Mouse (Mus musculus): ENCODE results near the gene Bco1.

Gene Bco1

GRCm38 (mm10) chr8:117148520-117148919, 52.9 kb downstream of the Bco1 start:
- no peak for DNase-seq (ENCODE audit: low read depth, low spot score)

GRCm38 (mm10) chr8:117156149-117156548, 60.5 kb downstream of the Bco1 start:
- DNase-seq (ENCODE audit: low read depth, low spot score), result no peak

- DNase-seq (ENCODE audit: low read depth, low spot score), result no peak
Observed at GRCm38 (mm10) chr8:117156866-117157768, 61.5 kb downstream of the Bco1 start.

GRCm38 (mm10) chr8:117157769-117158091, 62.1 kb downstream of the Bco1 start:
- DNase-seq (ENCODE audit: low read depth, low spot score), result peak; percentile 97

GRCm38 (mm10) chr8:117158135-117158761, 62.6 kb downstream of the Bco1 start, which contains the start of gene Gan:
Gan (plus strand) TSS chr8:117158135.
- no peak for DNase-seq (ENCODE audit: low read depth, low spot score)

- no peak for DNase-seq (ENCODE audit: low read depth, low spot score)
Observed at GRCm38 (mm10) chr8:117159031-117159430, 63.4 kb downstream of the Bco1 start.

- DNase-seq (ENCODE audit: low read depth, low spot score), result no peak
Observed at GRCm38 (mm10) chr8:117164912-117165311, 69.3 kb downstream of the Bco1 start.

GRCm38 (mm10) chr8:117165542-117165941, 69.9 kb downstream of the Bco1 start:
- no peak for DNase-seq (ENCODE audit: low read depth, low spot score)

- DNase-seq (ENCODE audit: low read depth, low spot score), result no peak
Observed at GRCm38 (mm10) chr8:117166515-117166914, 70.9 kb downstream of the Bco1 start.

- DNase-seq (ENCODE audit: low read depth, low spot score), result no peak
Observed at GRCm38 (mm10) chr8:117167243-117167883, 71.7 kb downstream of the Bco1 start.

- DNase-seq (ENCODE audit: low read depth, low spot score), result no peak
Observed at GRCm38 (mm10) chr8:117168378-117168777, 72.7 kb downstream of the Bco1 start.

- no peak for DNase-seq (ENCODE audit: low read depth, low spot score)
Observed at GRCm38 (mm10) chr8:117171826-117172225, 76.2 kb downstream of the Bco1 start.

- no peak for DNase-seq (ENCODE audit: low read depth, low spot score)
Observed at GRCm38 (mm10) chr8:117172904-117173303, 77.2 kb downstream of the Bco1 start.

GRCm38 (mm10) chr8:117173690-117174089, 78.0 kb downstream of the Bco1 start:
- DNase-seq (ENCODE audit: low read depth, low spot score), result no peak

GRCm38 (mm10) chr8:117174536-117174935, 78.9 kb downstream of the Bco1 start:
- no peak for DNase-seq (ENCODE audit: low read depth, low spot score)

GRCm38 (mm10) chr8:117176308-117176707, 80.7 kb downstream of the Bco1 start:
- no peak for DNase-seq (ENCODE audit: low read depth, low spot score)

GRCm38 (mm10) chr8:117177236-117177635, 81.6 kb downstream of the Bco1 start:
- no peak for DNase-seq (ENCODE audit: low read depth, low spot score)

- DNase-seq (ENCODE audit: low read depth, low spot score), result no peak
Observed at GRCm38 (mm10) chr8:117178039-117178438, 82.4 kb downstream of the Bco1 start.

- DNase-seq (ENCODE audit: low read depth, low spot score), result no peak
Observed at GRCm38 (mm10) chr8:117178676-117179075, 83.0 kb downstream of the Bco1 start.

GRCm38 (mm10) chr8:117182746-117183145, 87.1 kb downstream of the Bco1 start:
- no peak for DNase-seq (ENCODE audit: low read depth, low spot score)

Data from embryo, embryonic 11.5 days (tissue).